Mouse (Mus musculus): ENCODE results near the gene Mapk7. TPM values are rescaled to one million over a fixed set of nuclear protein-coding genes. Genes with fewer than 3 reads are reported as not detected.

The Mapk7 gene
- polyA plus RNA-seq, 1 experiment from 2014 or later: 36.2 TPM

DNA sequence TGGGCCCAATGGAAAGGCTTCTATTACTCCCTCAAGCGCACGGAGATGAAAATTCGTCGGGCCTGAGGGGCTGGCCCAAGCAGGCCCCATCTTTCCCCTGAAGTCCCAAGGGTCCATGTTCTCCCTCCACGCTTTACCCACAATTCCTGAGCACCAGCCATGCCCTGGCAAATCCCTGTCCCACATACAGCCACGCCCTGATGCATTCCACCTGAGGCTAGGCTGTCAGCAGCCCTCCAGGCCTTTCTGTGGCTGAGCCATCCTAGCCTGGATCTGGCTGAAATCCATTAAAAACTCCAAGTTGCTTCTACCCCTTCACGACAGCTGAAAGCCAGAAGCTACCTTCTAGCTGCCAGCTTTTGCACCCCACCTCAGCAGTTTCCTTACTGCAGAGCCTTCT lies 6.3 kb downstream of the Mapk7 start:
- Histone ChIP-seq H3K27ac (ENCODE audit: low read length) (peak overlapping the region; percentile 32; the same call in 1 of the 2 replicates), H3K9me3 (ENCODE audit: low read length) (no peaks in the 10 kb centered on the region), H3K4me1 (ENCODE audit: insufficient read depth, low read depth, low read length) (peaks cover 5% of the 10 kb centered on the region; the same call in 1 of the 2 replicates), H3K4me3 (ENCODE audit: low read depth, low read length) (0 out of 2 replicates have a peak overlapping the region, but pooled peaks have one; percentile 37), H3K36me3 (ENCODE audit: insufficient read depth, low read length) (peaks cover 26% of the 10 kb centered on the region; the same call in 1 of the 2 replicates), H3K9ac (replicated peaks; ENCODE audit: low read depth) (no peak overlapping the region), H3K27me3 (replicated peaks; ENCODE audit: insufficient read depth, low read length) (no peaks in the 10 kb centered on the region), H3K4me2 (replicated peaks; ENCODE audit: low read depth, low read length) (peak overlapping the region; percentile 45)
- TF ChIP-seq EP300 (IDR thresholded peaks at IDR 0.05) (no peak), CTCF (IDR thresholded peaks at IDR 0.05) (no peak)
- WGBS: 80% methylated on average over 7 of the region's 7 CpGs
- ATAC-seq (no peak), DNase-seq (ENCODE audit: low spot score) (no peak)

DNA sequence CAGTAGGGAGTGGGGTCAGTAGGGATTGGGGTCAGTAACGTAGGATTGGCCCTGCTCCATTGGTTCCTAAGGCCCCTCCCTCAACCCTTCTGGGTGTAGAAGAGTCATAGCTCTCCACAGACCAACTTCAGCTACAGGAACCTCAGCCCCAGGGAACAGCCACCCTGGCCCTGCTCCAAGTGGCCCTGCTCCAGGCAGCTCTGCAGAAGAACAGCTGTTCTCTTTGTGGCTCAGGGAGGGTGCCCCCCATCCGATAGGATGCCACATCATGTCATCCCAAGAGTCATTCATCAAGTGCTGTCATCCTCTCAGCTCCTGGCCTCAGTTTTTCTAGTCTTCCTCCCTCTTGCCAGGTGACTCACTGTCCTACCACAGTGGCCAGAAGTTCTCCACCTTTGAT lies 6.8 kb downstream of the Mapk7 start:
- no peaks in the 10 kb centered on the region for H3K9me3 ChIP-seq (ENCODE audit: low read length)
- peak overlapping the region; percentile 83 for H3K27ac ChIP-seq (ENCODE audit: low read length)
- no peaks in the 10 kb centered on the region for H3K27me3 ChIP-seq (replicated peaks; ENCODE audit: insufficient read depth, low read length)
- no peaks in the 10 kb centered on the region for H3K4me1 ChIP-seq (ENCODE audit: insufficient read depth, low read depth, low read length)
- peaks cover 26% of the 10 kb centered on the region; the same call in 1 of the 2 replicates for H3K36me3 ChIP-seq (ENCODE audit: insufficient read depth, low read length)
- peak overlapping the region; percentile 45 for H3K4me2 ChIP-seq (replicated peaks; ENCODE audit: low read depth, low read length)
- ATAC-seq (peak; percentile 46), DNase-seq (ENCODE audit: low spot score) (peak; percentile 81)
- 28% methylated on average over 2 of the region's 2 CpGs for WGBS
- peak overlapping the region; percentile 37 for H3K4me3 ChIP-seq (ENCODE audit: low read depth, low read length)
- 0 out of 2 replicates have a peak overlapping the region, but pooled peaks have one; percentile 5 for H3K9ac ChIP-seq (replicated peaks; ENCODE audit: low read depth)
- TF ChIP-seq CTCF (IDR thresholded peaks at IDR 0.05) (no peak), EP300 (IDR thresholded peaks at IDR 0.05) (no peak)

DNA sequence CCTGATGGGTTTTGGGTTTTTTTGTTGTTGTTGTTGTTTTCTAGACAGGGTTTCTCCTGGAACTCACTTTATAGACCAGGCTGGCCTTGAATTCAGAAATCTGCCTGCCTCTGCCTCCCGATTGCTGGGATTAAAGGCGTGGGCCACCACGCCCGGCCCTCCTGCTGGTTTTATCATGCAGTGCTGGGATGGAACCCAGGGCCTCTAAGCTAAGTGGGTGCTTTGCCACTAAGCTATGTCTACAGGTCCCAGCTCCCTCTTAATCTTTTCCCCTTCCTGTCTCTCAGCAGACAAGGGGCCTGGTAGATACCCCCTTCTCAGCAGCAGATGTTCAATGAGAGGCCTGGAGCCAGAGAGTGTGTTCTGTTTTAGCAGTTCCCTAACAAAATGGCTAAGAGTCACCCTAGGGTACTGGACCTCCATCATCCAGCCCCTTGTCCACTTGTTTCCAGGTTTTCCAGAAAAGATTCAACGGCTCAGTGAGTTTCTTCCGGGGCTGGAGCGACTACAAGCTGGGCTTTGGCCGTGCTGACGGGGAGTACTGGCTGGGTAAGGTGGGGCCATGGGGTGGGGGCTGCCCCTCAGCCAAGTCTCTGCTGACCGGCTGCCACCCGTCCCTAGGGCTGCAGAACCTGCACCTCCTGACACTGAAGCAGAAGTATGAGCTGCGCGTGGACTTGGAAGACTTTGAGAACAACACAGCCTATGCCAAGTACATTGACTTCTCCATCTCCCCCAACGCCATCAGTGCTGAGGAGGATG lies 7.6 kb downstream of the Mapk7 start:
- no peak for TF ChIP-seq CTCF (IDR thresholded peaks at IDR 0.05)
- H3K27ac ChIP-seq (ENCODE audit: low read length): peak overlapping the region; percentile 83
- peaks cover 26% of the 10 kb centered on the region; the same call in 1 of the 2 replicates for H3K36me3 ChIP-seq (ENCODE audit: insufficient read depth, low read length)
- peak overlapping the region; percentile 37 for H3K4me3 ChIP-seq (ENCODE audit: low read depth, low read length)
- no peaks in the 10 kb centered on the region for H3K27me3 ChIP-seq (replicated peaks; ENCODE audit: insufficient read depth, low read length)
- no peak for DNase-seq (ENCODE audit: low spot score)
- no peaks in the 10 kb centered on the region for H3K9me3 ChIP-seq (ENCODE audit: low read length)
- ATAC-seq: 0 out of 2 replicates have a peak, but pooled peaks have one; percentile 4
- peak overlapping the region; percentile 45 for H3K4me2 ChIP-seq (replicated peaks; ENCODE audit: low read depth, low read length)
- WGBS: 74% methylated on average over 14 of the region's 14 CpGs
- no peaks in the 10 kb centered on the region for H3K4me1 ChIP-seq (ENCODE audit: insufficient read depth, low read depth, low read length)
- peak overlapping the region; percentile 23 for H3K9ac ChIP-seq (replicated peaks; ENCODE audit: low read depth)

DNA sequence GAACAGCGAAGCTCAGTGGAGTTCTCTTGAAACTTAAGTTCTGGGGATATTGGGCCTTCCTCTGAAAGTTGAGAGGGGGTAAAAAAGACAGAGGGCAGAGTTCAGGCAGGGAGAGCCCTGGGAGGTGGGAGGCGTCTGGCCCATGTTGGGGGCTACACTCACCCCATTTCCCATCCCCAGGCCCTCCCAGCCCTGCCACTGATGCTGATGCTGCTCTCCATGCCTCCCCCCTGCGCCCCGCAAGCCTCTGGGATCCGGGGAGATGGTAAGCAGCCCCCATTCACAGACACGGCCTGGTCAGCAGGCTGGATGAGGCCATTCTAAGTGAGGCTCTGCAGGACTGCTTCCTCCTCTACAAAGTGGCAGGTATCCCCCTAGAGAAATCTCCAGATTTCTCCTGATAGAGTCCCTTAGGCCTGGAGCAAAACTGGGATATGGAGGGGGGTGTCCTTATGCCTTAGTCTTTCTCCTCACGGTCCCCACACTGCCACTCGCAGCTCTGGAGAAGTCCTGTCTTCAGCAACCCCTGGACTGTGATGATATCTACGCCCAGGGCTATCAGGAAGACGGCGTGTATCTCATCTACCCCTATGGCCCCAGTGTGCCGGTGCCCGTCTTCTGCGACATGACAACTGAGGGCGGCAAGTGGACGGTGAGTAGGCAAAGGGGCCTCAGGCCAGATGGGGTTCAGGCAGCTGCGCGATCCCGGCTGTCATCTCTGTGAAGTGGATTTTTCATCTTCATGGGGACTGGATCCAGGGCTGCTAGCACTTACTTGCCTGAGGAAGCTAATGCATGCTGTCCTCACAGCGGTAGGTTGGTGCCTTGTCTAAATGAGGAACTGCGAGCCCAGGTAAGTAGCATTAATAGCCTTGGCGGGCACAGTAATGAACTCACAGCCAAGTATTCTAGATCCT lies 8.4 kb downstream of the Mapk7 start:
- TF ChIP-seq CTCF (IDR thresholded peaks at IDR 0.05) (no peak), EP300 (IDR thresholded peaks at IDR 0.05) (no peak)
- Histone ChIP-seq H3K9ac (replicated peaks; ENCODE audit: low read depth) (peak overlapping the region; percentile 47), H3K4me3 (ENCODE audit: low read depth, low read length) (peak overlapping the region; percentile 37), H3K4me1 (ENCODE audit: insufficient read depth, low read depth, low read length) (no peaks in the 10 kb centered on the region), H3K36me3 (ENCODE audit: insufficient read depth, low read length) (peaks cover 21% of the 10 kb centered on the region; the same call in 1 of the 2 replicates), H3K9me3 (ENCODE audit: low read length) (no peaks in the 10 kb centered on the region), H3K4me2 (replicated peaks; ENCODE audit: low read depth, low read length) (peak overlapping the region; percentile 45), H3K27ac (ENCODE audit: low read length) (peak overlapping the region; percentile 83), H3K27me3 (replicated peaks; ENCODE audit: insufficient read depth, low read length) (no peaks in the 10 kb centered on the region)
- WGBS: 60% methylated on average over 22 of the region's 22 CpGs
- DNase-seq (ENCODE audit: low spot score): no peak
- no peak for ATAC-seq

DNA sequence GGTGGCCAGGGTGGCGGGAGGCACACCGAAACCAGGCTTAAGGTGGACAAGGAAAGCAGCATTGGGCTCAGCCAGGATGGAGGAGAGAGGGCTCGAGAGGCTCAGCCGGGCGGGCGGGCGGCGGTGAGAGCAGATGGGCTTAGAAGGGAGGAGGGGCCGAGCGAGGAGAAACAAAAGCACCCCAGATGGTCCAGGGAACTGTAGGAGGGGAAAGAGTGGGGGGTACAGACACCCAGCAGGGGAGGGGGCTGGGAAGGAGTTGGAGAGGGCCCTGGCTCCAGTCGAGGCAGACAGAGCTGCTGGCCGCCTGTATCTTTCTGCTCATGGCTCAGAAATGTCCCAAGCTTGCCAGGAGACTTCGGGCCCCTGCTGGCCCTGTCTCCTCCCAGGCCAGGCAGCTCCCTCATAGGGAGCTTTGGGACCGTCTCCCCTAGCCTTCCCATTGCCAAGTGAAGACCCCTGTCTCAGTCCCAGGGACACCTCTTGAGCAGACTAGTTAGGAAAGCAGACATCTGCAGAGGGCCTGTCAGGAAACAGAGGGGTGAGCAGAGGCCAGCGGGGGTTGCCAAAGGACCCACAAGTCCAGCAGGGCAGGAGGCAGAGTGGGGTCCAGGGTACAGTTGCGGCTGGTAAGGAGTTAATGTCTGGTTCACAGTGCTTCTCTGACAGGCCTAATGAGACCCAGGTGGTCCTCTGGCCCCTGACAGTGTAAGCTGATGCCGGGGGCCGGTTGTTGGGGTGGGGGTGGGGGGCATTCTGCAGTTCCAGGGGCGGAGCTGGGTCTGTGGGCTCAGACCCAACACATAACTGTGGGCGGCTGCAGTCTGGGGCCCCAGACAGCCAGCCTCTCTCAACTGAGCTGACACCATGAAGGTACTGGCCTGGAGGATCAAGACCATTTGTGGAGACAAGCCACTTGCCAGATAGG lies 9.3 kb downstream of the Mapk7 start, which contains the start of gene Mfap4:
Gene Mfap4 (plus strand): TSS at position 819 of the 928 bp plus-strand sequence.
- Histone ChIP-seq H3K27me3 (replicated peaks; ENCODE audit: insufficient read depth, low read length) (no peaks in the 10 kb centered on the region), H3K27ac (ENCODE audit: low read length) (peak within 1 kb of the TSS; percentile 83), H3K4me1 (ENCODE audit: insufficient read depth, low read depth, low read length) (no peaks in the 10 kb centered on the region), H3K4me2 (replicated peaks; ENCODE audit: low read depth, low read length) (peak within 1 kb of the TSS; percentile 45), H3K36me3 (ENCODE audit: insufficient read depth, low read length) (peaks cover 15% of the 10 kb centered on the region; the same call in 1 of the 2 replicates), H3K9ac (replicated peaks; ENCODE audit: low read depth) (peak within 1 kb of the TSS; percentile 47), H3K9me3 (ENCODE audit: low read length) (no peaks in the 10 kb centered on the region), H3K4me3 (ENCODE audit: low read depth, low read length) (peak within 1 kb of the TSS; percentile 37)
- TF ChIP-seq EP300 (IDR thresholded peaks at IDR 0.05): no peak
- TF ChIP-seq CTCF (IDR thresholded peaks at IDR 0.05): no peak
- peak; percentile 86 for DNase-seq (ENCODE audit: low spot score)
- peak; percentile 81 for ATAC-seq
- WGBS: 28% methylated on average over 20 of the region's 20 CpGs
